Mouse (Mus musculus) heart, adult 2 months (tissue): ENCODE results near the gene Gnb1l. TPM values are rescaled to one million over a fixed set of nuclear protein-coding genes. Genes with fewer than 3 reads are reported as not detected.

Experiments
- DNase-seq, 2 experiments: peaks; one replicate each; pipeline ENCODE4 v3.0.0; 2021
- H3K27ac ChIP-seq: fragments of 200-600 bp; 2 replicates; pipeline ENCODE4 v1.8.1; 2022
- H3K27me3 ChIP-seq: fragments of 200-500 bp; 2 replicates; pipeline ENCODE4 v1.6.1; 2012; ENCODE audit warnings: mild to moderate bottlenecking, low read length, inconsistent platforms, mixed read lengths; ENCODE audit not compliant: control insufficient read depth, insufficient read depth
- H3K36me3 ChIP-seq: fragments of 200-500 bp; 2 replicates; pipeline ENCODE4 v1.6.1; 2012; ENCODE audit warnings: low read length, inconsistent platforms; ENCODE audit not compliant: control insufficient read depth, insufficient read depth
- H3K4me1 ChIP-seq: fragments of 200-500 bp; 2 replicates; pipeline ENCODE4 v1.6.1; 2011; ENCODE audit warnings: low read length; ENCODE audit not compliant: control insufficient read depth, insufficient read depth
- H3K4me3 ChIP-seq: fragments of 200-600 bp; 2 replicates; pipeline ENCODE4 v1.8.1; 2022
- H3K79me2 ChIP-seq: fragments of 200-500 bp; replicated peaks from 2 replicates; pipeline ENCODE4 v1.6.1; 2012; ENCODE audit warnings: mild to moderate bottlenecking, inconsistent platforms, low read length, moderate library complexity, mixed read lengths; ENCODE audit not compliant: control insufficient read depth, insufficient read depth
- H3K9ac ChIP-seq: fragments of 200-500 bp; 2 replicates; pipeline ENCODE4 v1.6.1; 2012; ENCODE audit warnings: low read depth, mild to moderate bottlenecking, control low read depth, inconsistent platforms, low read length, mixed read lengths
- CTCF ChIP-seq: fragments of 200-600 bp; IDR thresholded peaks from 2 replicates; pipeline ENCODE4 v1.8.1; 2022; ENCODE audit warnings: antibody characterized with exemption, mild to moderate bottlenecking, moderate library complexity
- EP300 ChIP-seq: fragments of 200-500 bp; IDR thresholded peaks from 2 replicates; pipeline ENCODE4 v1.6.1; 2011; ENCODE audit warnings: low read depth, low read length, control low read depth; ENCODE audit not compliant: insufficient read depth
- POLR2A ChIP-seq: fragments of 200-500 bp; IDR thresholded peaks from 2 replicates; pipeline ENCODE4 v1.6.1; 2011; ENCODE audit warnings: mild to moderate bottlenecking, low read depth, low read length, control low read depth; ENCODE audit not compliant: insufficient read depth
- WGBS: fragments of 180-500 bp; shearing (Covaris S2); methylation state at CpG from one replicate; pipeline ENCODE4 v1.1.7; 2018; 5-methylcytosine and 5-hydroxymethylcytosine counted together
- intact Hi-C: fragments of 180-260 bp; cut with DNase I; formaldehyde crosslinking; loops from one replicate; pipeline ENCODE4 v1.15.1; 2025
- polyA plus RNA-seq: library from polyadenylated mRNA; depleted of rRNA; stranded (reverse); fragments of >200 nt; gene quantifications from 2 replicates; pipeline ENCODE4 v1.2.3, GENCODE M21; 2012
- total RNA-seq, 2 experiments: library from RNA; stranded (reverse); gene quantifications; 2 replicates each; pipeline ENCODE4 v1.2.3; 2021

Gnb1l gene
- total and polyA plus RNA-seq, 3 experiments = 5.3 to 8.5 (median 7.4) TPM

- H3K36me3 ChIP-seq = no peaks in the 10 kb centered on the region
- 34% methylated on average over 1 of the region's 1 CpGs for WGBS
- H3K79me2 ChIP-seq = no peaks in the 10 kb centered on the region
- H3K4me3 ChIP-seq = no peak overlapping the region
- DNase-seq = no peak
- no peaks in the 10 kb centered on the region for H3K4me1 ChIP-seq
- intact Hi-C loops = no loop called here
- no peaks in the 10 kb centered on the region for H3K27me3 ChIP-seq
- no peak overlapping the region for H3K27ac ChIP-seq
- H3K9ac ChIP-seq = no peak overlapping the region
- peak; percentile 27 for TF ChIP-seq CTCF
- no peak for TF ChIP-seq EP300
- no peak for TF ChIP-seq POLR2A
These were observed 27.7 kb upstream of the Gnb1l start for GRCm38 (mm10) chr16:18470829-18471228.

- no peak overlapping the region for H3K4me3 ChIP-seq
- no peak for DNase-seq
- no peaks in the 10 kb centered on the region for H3K79me2 ChIP-seq
- intact Hi-C loops = no loop called here
- no peaks in the 10 kb centered on the region for H3K36me3 ChIP-seq
- no peak overlapping the region for H3K27ac ChIP-seq
- TF ChIP-seq EP300 = no peak
- no peak for TF ChIP-seq CTCF
- no peak for TF ChIP-seq POLR2A
- no peak overlapping the region for H3K9ac ChIP-seq
- no peaks in the 10 kb centered on the region for H3K4me1 ChIP-seq
- no peaks in the 10 kb centered on the region for H3K27me3 ChIP-seq
- 74% methylated on average over 11 of the region's 11 CpGs for whole genome bisulfite sequencing
These were observed 27.0 kb upstream of the Gnb1l start for GRCm38 (mm10) chr16:18471381-18471955.

GRCm38 (mm10) chr16:18471976-18472375 lies 26.5 kb upstream of the Gnb1l start:
- no peak for DNase-seq
- 83% methylated on average over 6 of the region's 6 CpGs for WGBS

GRCm38 (mm10) chr16:18472416-18472815 lies 26.1 kb upstream of the Gnb1l start:
- TF ChIP-seq CTCF (no peak), EP300 (no peak), POLR2A (no peak)
- no peak overlapping the region for H3K9ac ChIP-seq
- H3K36me3 ChIP-seq = no peaks in the 10 kb centered on the region
- intact Hi-C loops = no loop called here
- no peak for DNase-seq
- no peaks in the 10 kb centered on the region for H3K4me1 ChIP-seq
- H3K79me2 ChIP-seq = no peaks in the 10 kb centered on the region
- no peak overlapping the region for H3K4me3 ChIP-seq
- H3K27ac ChIP-seq = no peak overlapping the region
- no peaks in the 10 kb centered on the region for H3K27me3 ChIP-seq
- 98% methylated on average over 4 of the region's 4 CpGs for WGBS

More at GRCm38 (mm10) chr16:18471976-18472375, 26.5 kb upstream of the Gnb1l start:
- no peaks in the 10 kb centered on the region for H3K27me3 ChIP-seq
- H3K27ac ChIP-seq = no peak overlapping the region
- H3K4me1 ChIP-seq = no peaks in the 10 kb centered on the region
- TF ChIP-seq EP300 (no peak), POLR2A (no peak), CTCF (no peak)
- no peaks in the 10 kb centered on the region for H3K36me3 ChIP-seq
- no peak overlapping the region for H3K4me3 ChIP-seq
- intact Hi-C loops = no loop called here
- H3K9ac ChIP-seq = no peak overlapping the region
- H3K79me2 ChIP-seq = no peaks in the 10 kb centered on the region

GRCm38 (mm10) chr16:18472976-18473375 lies 25.5 kb upstream of the Gnb1l start:
- WGBS = 95% methylated on average over 8 of the region's 8 CpGs
- TF ChIP-seq CTCF (no peak), POLR2A (no peak), EP300 (no peak)

GRCm38 (mm10) chr16:18474021-18474420 lies 24.5 kb upstream of the Gnb1l start:
- Histone ChIP-seq H3K9ac (no peak overlapping the region), H3K27me3 (no peaks in the 10 kb centered on the region), H3K79me2 (no peaks in the 10 kb centered on the region), H3K4me1 (no peaks in the 10 kb centered on the region), H3K4me3 (no peak overlapping the region), H3K27ac (no peak overlapping the region), H3K36me3 (no peaks in the 10 kb centered on the region)
- TF ChIP-seq POLR2A = no peak
- TF ChIP-seq CTCF = no peak
- TF ChIP-seq EP300 = no peak
- WGBS = 75% methylated on average over 2 of the region's 2 CpGs
- intact Hi-C loops = no loop called here
- no peak for DNase-seq

More at GRCm38 (mm10) chr16:18472976-18473375, 25.5 kb upstream of the Gnb1l start:
- intact Hi-C loops = no loop called here
- H3K36me3 ChIP-seq = no peaks in the 10 kb centered on the region
- no peaks in the 10 kb centered on the region for H3K27me3 ChIP-seq
- H3K9ac ChIP-seq = no peak overlapping the region
- H3K27ac ChIP-seq = no peak overlapping the region
- no peak for DNase-seq
- no peaks in the 10 kb centered on the region for H3K4me1 ChIP-seq
- no peak overlapping the region for H3K4me3 ChIP-seq
- no peaks in the 10 kb centered on the region for H3K79me2 ChIP-seq
